Mouse (Mus musculus): ENCODE measurements around the gene Ptcra.
"Not testable (repeated sequence)": the region's sequence is repeated elsewhere in the genome, so short reads cannot be mapped to it uniquely, and the experiment has no call there.

Gene Ptcra

GRCm38 (mm10) chr17:46771616-46772015 lies 8.1 kb upstream of the Ptcra start:
- no peak for DNase-seq (ENCODE audit: low spot score)

DNA sequence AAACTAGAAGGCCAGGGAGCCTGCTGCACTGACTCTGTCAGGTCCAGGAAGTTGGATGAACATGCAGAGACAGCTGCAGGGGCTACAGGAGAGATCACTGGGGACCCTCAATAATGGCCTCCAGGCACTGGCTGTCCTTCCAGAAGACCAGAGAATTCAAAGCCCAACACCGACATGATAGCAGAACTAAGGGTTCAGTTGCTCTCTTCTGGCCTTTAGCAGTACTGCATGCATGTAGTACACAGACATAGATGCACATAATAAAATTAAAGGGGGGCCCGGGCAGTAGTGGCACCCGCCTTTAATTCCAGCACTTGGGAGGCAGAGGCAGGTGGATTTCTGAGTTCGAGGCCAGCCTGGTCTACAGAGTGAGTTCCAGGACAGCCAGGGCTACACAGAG lies 7.5 kb upstream of the Ptcra start:
- no peak for DNase-seq (ENCODE audit: low spot score)

- DNase-seq (ENCODE audit: low spot score) = no peak
Measured at GRCm38 (mm10) chr17:46770546-46770945, 7.0 kb upstream of the Ptcra start.

DNA sequence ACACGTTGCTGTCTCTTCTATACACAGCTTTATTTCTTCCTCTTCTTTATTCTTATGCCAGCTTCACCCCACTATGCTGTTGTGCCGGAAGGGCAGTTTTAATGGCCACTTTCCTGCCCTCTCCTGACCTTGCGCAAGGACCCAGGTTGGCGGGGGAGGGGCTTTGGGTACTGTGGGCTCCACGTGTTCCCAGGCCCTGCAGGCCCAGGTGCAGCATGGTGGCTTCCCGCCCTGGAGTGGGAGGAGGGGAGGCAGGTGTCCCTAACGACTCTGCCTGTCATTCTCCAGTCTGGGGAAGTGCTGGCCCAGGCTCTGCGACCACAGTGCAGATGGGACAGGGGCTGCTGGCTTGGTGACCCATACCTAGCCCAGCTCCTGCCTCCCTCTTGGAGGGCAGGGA lies 4.4 kb upstream of the Ptcra start:
- DNase-seq (ENCODE audit: low spot score) = no peak

- not testable (repeated sequence) for DNase-seq (ENCODE audit: low spot score)
Measured at GRCm38 (mm10) chr17:46764916-46765315, 1.4 kb upstream of the Ptcra start.

GRCm38 (mm10) chr17:46758753-46759152 lies 4.8 kb downstream of the Ptcra start:
- DNase-seq (ENCODE audit: low spot score) = no peak

GRCm38 (mm10) chr17:46751794-46752556 lies 11.5 kb downstream of the Ptcra start, which contains the start of gene Cnpy3:
TSS of gene Cnpy3 (minus strand) at chr17:46752214.
- peak; percentile 99 for DNase-seq (ENCODE audit: low spot score)

DNA sequence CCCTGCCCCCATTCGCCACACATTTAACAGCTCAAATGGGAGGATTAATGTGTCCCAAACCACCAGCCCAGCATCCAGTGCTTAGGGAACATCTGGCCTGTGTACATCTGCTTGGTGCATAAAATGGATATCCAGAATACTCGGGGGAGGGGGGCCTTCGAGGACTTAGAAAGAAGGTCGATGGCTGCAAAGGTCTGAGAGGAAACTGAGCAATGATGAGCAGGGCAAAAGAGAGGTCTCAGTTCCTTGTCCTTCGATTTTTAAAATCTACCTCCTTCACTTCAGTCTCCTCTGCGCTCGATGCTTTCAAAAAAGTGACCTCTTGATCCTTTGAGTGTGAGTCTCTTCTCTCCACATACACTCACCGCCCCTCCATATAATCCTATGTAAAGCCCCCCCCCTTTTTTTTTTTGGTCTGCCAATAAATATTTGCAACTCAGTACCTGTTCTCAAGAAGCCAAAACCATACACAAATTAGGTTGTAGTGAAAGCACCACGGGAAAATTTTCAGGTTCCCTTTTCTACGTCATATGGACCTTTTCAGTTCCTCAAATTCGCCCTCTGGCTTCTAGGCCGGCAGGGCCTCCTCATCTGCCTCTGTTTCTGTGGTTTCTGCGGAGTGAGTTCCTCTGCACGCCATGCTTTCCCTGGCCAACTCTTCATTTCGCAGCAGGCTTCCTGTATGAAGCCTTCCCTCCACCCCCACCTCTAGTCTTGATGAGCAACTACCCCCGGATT lies 12.3 kb downstream of the Ptcra start:
- DNase-seq (ENCODE audit: low spot score) = no peak

DNA sequence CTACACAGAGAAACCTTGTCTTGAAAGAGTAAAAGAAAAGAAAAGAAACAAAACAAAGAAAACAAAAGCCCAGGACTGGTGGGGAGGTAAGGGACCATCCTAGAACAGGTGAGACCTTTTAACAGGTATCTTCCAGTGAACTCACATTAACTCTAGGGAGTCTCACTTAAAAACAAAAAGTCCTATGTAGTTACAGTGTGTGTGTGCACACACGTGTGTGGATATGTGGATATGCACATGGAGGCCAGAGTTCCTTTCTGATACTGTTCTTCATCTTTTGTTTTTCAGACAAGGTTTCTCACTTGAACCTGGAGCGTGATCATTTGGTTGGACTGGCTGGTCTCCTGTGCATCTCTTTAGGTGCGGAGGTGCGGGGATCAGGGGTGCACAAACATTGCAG lies 12.9 kb downstream of the Ptcra start:
- no peak for DNase-seq (ENCODE audit: low spot score)

DNA sequence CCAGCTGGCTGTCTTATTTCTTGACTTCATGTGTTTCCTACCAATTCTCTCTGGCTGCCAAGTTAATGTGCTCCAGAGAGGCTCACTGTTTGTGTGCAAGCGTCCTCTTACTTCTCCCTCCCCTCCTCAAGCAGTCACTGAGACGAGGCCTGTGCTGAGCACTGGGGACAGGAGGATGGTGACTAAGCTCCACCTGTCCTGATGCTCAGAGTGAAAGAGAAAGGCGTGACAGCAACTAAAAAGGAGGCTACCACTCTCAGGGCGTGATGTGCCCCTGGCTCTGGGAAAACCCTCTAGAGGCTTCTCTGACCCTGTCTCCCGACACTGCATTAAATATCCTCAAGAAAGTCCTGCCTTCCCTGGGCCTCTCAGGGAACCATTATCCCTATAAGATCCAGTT lies 14.2 kb downstream of the Ptcra start:
- no peak for DNase-seq (ENCODE audit: low spot score)

DNA sequence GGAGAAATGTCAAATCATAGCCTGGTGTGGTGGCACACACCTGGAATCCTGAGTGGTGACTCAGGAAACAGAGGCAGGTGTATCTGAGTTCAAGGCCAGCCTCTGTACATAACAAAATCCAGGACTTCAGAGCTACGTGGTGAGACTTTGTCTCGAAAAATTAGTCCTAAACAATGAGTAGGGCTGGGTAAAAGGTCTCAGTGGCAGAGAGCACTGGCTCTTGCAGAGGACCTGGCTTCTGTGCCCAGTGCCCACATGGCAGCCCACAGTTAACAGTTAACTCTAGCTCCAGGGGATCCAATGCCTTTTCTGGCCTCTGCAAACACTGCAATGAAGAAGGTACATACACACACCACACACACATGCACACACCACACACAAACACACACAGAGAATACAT lies 15.7 kb downstream of the Ptcra start:
- no peak for DNase-seq (ENCODE audit: low spot score)

GRCm38 (mm10) chr17:46747234-46747633 lies 16.3 kb downstream of the Ptcra start:
- DNase-seq (ENCODE audit: low spot score) = no peak

DNA sequence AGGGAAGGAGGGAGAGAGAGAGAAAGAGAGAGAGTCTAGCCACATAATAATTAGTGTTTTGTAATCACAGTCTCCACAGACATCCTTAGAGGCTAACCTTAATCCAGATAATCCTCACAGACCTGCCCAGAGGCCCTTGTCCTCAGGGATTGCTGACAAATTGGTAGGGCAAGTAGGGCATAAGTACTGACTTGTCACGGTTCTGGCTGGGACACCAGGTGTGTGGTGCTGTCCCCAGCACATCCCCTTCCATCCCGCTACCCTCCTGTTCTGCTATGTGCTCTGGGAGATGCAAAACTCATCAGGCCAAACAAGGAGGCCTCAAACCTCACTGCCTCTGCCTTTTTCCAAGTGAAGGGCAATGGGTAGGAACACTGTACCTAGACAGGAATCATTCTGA lies 18.0 kb downstream of the Ptcra start:
- no peak for DNase-seq (ENCODE audit: low spot score)

GRCm38 (mm10) chr17:46742986-46743385 lies 20.5 kb downstream of the Ptcra start:
- DNase-seq (ENCODE audit: low spot score) = no peak

- DNase-seq (ENCODE audit: low spot score) = no peak
Measured at GRCm38 (mm10) chr17:46741305-46741704, 22.2 kb downstream of the Ptcra start.

DNA sequence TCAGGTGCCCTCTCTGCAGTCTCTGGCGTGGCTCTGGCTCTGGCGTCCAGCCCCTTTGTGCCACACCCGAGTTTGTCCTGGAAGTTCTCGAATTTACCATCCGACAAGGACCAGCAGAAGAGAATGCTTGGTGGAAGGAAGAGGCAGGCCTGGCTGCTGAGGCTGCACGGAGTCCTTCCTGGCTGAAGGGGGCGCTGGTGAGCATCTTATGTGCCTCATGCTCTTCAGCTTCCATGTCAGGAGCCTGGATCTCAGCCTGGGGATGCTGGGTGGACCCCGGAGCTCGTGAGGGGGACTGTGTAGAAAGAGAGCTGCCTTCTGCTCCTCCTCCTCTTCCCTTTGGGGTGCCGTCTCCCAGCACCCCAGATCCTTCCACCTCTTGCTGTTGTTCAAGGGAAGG lies 27.4 kb downstream of the Ptcra start:
- DNase-seq (ENCODE audit: low spot score) = no peak

DNA sequence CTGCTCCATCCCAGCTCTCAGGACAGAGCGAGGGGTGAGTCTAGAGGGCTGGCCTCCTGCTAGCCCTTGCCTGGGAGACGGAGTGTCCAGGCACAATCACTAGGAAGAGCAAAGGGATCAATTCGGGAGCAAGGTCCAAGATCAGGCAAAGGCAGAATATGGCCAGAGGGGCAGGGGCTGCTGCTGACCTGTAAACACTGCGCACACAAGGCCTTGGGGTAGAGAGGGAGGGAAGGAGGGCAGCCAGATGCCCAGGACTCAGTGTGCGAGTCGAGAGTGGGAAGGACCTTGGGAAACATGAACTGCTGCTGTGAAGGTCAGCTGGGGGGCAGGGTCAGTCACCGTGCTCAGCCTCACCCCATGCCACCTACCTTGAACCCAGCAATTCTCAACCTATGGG lies 28.2 kb downstream of the Ptcra start:
- no peak for DNase-seq (ENCODE audit: low spot score)

DNA sequence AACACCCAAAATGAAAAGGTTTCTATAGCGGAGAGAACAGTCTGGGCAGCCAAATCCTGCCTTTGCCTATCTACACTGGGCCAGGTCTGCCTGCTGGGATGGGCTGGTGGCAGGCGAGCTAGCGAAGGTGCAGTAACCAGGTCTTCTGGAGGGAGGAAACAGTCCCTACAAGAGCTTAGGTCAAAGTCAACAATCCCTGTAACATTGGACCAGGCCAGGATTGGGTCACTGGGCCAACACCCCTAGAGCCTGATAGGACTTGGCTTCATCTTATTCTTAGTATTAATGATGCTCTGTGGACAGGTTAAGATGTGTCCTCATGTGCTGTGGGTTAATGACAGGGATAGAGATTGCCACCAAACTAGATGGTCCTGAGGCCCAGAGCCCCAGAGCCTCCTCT lies 29.5 kb downstream of the Ptcra start:
- DNase-seq (ENCODE audit: low spot score) = no peak

- DNase-seq (ENCODE audit: low spot score) = no peak
Measured at GRCm38 (mm10) chr17:46728904-46729318, 34.6 kb downstream of the Ptcra start, which contains the start of gene Gnmt. TSS of gene Gnmt (minus strand) at chr17:46729168.

- DNase-seq (ENCODE audit: low spot score) = no peak
Measured at GRCm38 (mm10) chr17:46728496-46728895, 35.0 kb downstream of the Ptcra start.

GRCm38 (mm10) chr17:46728021-46728420 lies 35.5 kb downstream of the Ptcra start:
- no peak for DNase-seq (ENCODE audit: low spot score)

DNA sequence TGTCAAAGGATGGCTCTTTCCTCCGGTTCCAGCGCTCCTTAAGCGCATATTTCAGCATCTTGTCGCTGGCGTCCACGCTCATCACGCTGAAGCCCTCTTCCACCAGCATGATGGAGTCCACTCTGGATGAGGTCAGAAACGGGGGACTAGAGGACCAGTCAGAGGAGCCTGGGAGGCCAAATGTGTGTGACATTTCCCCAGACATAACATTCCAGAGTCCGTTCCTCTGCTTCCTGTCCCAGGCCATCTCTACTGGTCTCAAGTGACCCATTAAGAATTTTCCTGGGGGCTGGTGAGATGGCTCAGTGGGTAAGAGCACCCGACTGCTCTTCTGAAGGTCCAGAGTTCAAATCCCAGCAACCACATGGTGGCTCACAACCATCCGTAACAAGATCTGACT lies 36.2 kb downstream of the Ptcra start:
- DNase-seq (ENCODE audit: low spot score) = no peak

All from testis, postnatal 14 days (tissue).